Mouse (Mus musculus): ENCODE results near the gene Tesmin.

DNA sequence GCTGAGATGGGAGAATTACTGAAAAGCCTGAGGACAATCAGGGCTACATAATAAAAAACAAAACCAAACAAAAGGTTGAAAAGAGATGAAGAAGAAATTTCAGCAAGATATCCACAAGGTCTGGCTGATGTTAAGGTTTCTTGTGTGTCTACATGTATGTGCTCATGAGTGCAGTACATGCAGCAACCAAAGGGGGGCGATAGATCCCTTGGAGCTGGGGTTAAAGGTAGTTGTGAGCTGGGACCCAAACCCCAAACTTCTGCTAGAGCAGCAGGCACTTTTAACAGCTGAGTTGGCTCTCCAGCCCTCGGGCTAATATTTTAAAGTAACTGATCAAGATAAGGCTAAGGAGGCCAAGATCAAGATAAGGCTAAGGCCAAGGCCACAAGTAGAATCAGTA, 14.6 kb upstream of the Tesmin start:
- TF ChIP-seq CTCF (IDR thresholded peaks at IDR 0.05; ENCODE audit: low read depth) (no peak), EP300 (IDR thresholded peaks at IDR 0.05; ENCODE audit: low read depth) (no peak)
